Mouse (Mus musculus): Measurements from ENCODE around the gene Herc1. TPM values are rescaled to one million over a fixed set of nuclear protein-coding genes. Genes with fewer than 3 reads are reported as not detected.

The Herc1 gene
- total and polyA plus RNA-seq, 2 experiments from 2014 or later = 11.6 to 24.9 TPM

- ATAC-seq (ENCODE audit: insufficient read depth, low read depth) = no peak
- Histone ChIP-seq H3K9me3 (replicated peaks; ENCODE audit: control insufficient read depth, low read length) (no peaks in the 10 kb centered on the region), H3K4me1 (ENCODE audit: control insufficient read depth, insufficient read depth) (peaks cover 11% of the 10 kb centered on the region; the same call in 1 of the 2 replicates), H3K27ac (ENCODE audit: low read depth) (peak overlapping the region; percentile 98), H3K4me3 (ENCODE audit: low read depth, low read length) (peak overlapping the region; percentile 69), H3K4me2 (ENCODE audit: low read depth, low read length) (peak overlapping the region; percentile 98), H3K9ac (replicated peaks; ENCODE audit: low read depth, low read length) (peak overlapping the region; percentile 53), H3K27me3 (ENCODE audit: control insufficient read depth, insufficient read depth, low read length) (no peaks in the 10 kb centered on the region), H3K36me3 (replicated peaks; ENCODE audit: control insufficient read depth, insufficient read depth, low read length) (peaks cover 44% of the 10 kb centered on the region)
- DNase-seq (ENCODE audit: low spot score) = peak; percentile 41
- TF ChIP-seq CTCF (IDR thresholded peaks at IDR 0.05; ENCODE audit: low read depth) (peak; percentile 48), EP300 (IDR thresholded peaks at IDR 0.05; ENCODE audit: low read depth) (no peak)
Measured at GRCm38 (mm10) chr9:66513150-66513549, 162.9 kb downstream of the Herc1 start.

DNA sequence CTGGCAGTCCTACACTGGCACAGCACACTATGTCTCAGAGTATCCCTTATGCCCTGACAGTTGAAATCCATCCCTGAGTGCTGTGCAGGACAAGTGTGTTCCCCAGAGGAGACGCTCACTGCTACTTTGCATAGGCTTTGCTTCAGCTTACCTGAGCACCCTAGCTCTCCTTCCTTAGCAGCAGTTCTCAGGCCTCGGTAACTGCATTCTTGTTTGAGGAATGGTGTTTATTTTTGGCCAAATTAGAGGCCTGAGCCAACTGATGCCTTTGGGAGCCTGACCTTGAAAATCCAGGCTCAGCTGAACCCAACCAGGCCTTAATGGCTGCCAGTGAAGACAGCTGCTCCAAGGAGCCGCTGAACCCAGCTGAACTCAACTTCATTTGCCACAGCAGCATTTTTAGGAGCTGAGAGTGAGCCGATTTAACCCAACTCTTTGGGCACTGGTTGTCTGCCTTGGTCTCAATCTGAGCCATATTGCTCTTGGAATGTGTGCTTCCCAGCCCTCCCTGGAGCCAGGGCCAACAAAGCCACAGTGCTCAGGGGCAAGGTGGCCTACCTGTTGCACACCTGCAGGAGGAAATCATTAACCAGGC, 163.5 kb downstream of the Herc1 start:
- Histone ChIP-seq H3K36me3 (replicated peaks; ENCODE audit: control insufficient read depth, insufficient read depth, low read length) (peaks cover 46% of the 10 kb centered on the region), H3K9ac (replicated peaks; ENCODE audit: low read depth, low read length) (peak overlapping the region; percentile 53), H3K4me3 (ENCODE audit: low read depth, low read length) (peak overlapping the region; percentile 69), H3K4me2 (ENCODE audit: low read depth, low read length) (peak overlapping the region; percentile 98), H3K27me3 (ENCODE audit: control insufficient read depth, insufficient read depth, low read length) (no peaks in the 10 kb centered on the region), H3K9me3 (replicated peaks; ENCODE audit: control insufficient read depth, low read length) (no peaks in the 10 kb centered on the region), H3K27ac (ENCODE audit: low read depth) (peak overlapping the region; percentile 98), H3K4me1 (ENCODE audit: control insufficient read depth, insufficient read depth) (peaks cover 11% of the 10 kb centered on the region; the same call in 1 of the 2 replicates)
- 31% methylated on average over 4 of the region's 4 CpGs for WGBS
- DNase-seq (ENCODE audit: low spot score) = peak; percentile 51
- no peak for ATAC-seq (ENCODE audit: insufficient read depth, low read depth)
- TF ChIP-seq CTCF (IDR thresholded peaks at IDR 0.05; ENCODE audit: low read depth) (no peak), EP300 (IDR thresholded peaks at IDR 0.05; ENCODE audit: low read depth) (peak; percentile 57; the same call in 1 of the 2 replicates)

DNA sequence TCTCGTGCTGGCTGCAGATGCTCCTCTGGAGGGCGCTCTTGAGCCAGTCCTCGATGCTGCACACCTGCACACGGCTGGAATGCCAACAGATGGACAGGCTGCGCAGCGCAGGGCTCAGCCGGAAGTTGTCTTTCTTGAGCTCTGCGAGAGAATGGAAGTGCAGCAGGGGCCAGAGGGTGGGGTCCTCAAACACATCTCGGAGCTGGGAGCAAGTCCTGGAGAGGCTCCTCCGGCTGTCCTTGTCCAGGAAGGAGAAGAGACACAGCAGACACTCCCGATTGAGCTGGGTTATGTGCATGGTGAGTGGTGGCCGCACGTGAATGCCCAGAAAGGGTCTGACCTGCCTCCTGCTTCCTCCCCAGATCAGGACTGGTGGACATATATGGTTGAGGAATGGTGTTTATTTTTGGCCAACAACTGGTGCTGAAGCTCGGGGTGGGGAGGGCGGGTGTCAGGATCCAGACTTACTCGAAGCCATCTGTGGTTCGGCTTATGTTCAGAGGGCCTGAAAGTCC, 164.1 kb downstream of the Herc1 start, which contains the start of gene Fbxl22:
Fbxl22 (minus strand) TSS at position 338 of the 515 bp plus-strand sequence.
- peak; percentile 51 for ATAC-seq (ENCODE audit: insufficient read depth, low read depth)
- WGBS = 25% methylated on average over 17 of the region's 17 CpGs

GRCm38 (mm10) chr9:66515115-66515514, 164.9 kb downstream of the Herc1 start:
- Histone ChIP-seq H3K9me3 (replicated peaks; ENCODE audit: control insufficient read depth, low read length) (no peaks in the 10 kb centered on the region), H3K9ac (replicated peaks; ENCODE audit: low read depth, low read length) (peak overlapping the region; percentile 52; the same call in 1 of the 2 replicates), H3K27ac (ENCODE audit: low read depth) (peak overlapping the region; percentile 98), H3K4me2 (ENCODE audit: low read depth, low read length) (peak overlapping the region; percentile 98), H3K27me3 (ENCODE audit: control insufficient read depth, insufficient read depth, low read length) (no peaks in the 10 kb centered on the region), H3K4me1 (ENCODE audit: control insufficient read depth, insufficient read depth) (peaks cover 9% of the 10 kb centered on the region; the same call in 1 of the 2 replicates), H3K4me3 (ENCODE audit: low read depth, low read length) (peak overlapping the region; percentile 69; the same call in 1 of the 2 replicates), H3K36me3 (replicated peaks; ENCODE audit: control insufficient read depth, insufficient read depth, low read length) (peaks cover 41% of the 10 kb centered on the region)
- 25% methylated on average over 2 of the region's 2 CpGs for WGBS
- TF ChIP-seq EP300 (IDR thresholded peaks at IDR 0.05; ENCODE audit: low read depth) = no peak
- TF ChIP-seq CTCF (IDR thresholded peaks at IDR 0.05; ENCODE audit: low read depth) = no peak
- ATAC-seq (ENCODE audit: insufficient read depth, low read depth) (no peak), DNase-seq (ENCODE audit: low spot score) (no peak)

More for the DNA sequence above, 164.1 kb downstream of the Herc1 start, which contains the start of gene Fbxl22:
- Histone ChIP-seq H3K9me3 (replicated peaks; ENCODE audit: control insufficient read depth, low read length) (no peaks in the 10 kb centered on the region), H3K4me1 (ENCODE audit: control insufficient read depth, insufficient read depth) (peaks cover 11% of the 10 kb centered on the region; the same call in 1 of the 2 replicates), H3K36me3 (replicated peaks; ENCODE audit: control insufficient read depth, insufficient read depth, low read length) (peaks cover 43% of the 10 kb centered on the region), H3K27ac (ENCODE audit: low read depth) (peak within 1 kb of the TSS; percentile 98), H3K4me2 (ENCODE audit: low read depth, low read length) (peak within 1 kb of the TSS; percentile 98), H3K27me3 (ENCODE audit: control insufficient read depth, insufficient read depth, low read length) (no peaks in the 10 kb centered on the region), H3K4me3 (ENCODE audit: low read depth, low read length) (peak within 1 kb of the TSS; percentile 69), H3K9ac (replicated peaks; ENCODE audit: low read depth, low read length) (peak within 1 kb of the TSS; percentile 53)
- TF ChIP-seq CTCF (IDR thresholded peaks at IDR 0.05; ENCODE audit: low read depth) = peak; percentile 64
- TF ChIP-seq EP300 (IDR thresholded peaks at IDR 0.05; ENCODE audit: low read depth) = 0 out of 2 replicates have a peak, but pooled peaks have one; percentile 19
- DNase-seq (ENCODE audit: low spot score) = peak; percentile 78

DNA sequence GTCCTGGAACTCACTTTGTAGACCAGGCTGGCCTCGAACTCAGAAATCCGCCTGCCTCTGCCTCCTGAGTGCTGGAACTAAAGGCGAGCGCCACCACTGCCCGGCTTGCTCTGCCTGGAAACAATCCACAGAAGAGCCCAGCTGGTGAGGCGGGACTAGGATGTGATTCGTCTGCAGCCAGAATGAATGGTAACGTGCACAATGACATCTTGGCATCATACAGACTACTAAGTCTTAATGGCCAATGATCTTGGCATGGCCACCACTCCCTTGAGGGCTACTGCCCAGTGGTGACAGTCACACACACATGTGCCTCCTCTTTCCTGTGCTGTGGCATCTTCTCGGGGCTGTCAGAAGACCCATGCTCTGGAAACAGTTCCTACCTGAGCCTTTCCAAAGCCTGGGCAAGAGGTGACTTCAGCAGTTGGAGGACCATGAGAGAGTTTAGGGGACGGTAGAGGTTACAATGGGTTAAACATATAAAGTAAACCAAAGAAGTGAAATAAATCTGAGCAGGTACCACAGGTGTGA, 165.5 kb downstream of the Herc1 start:
- H3K27ac ChIP-seq (ENCODE audit: low read depth) = peak overlapping the region; percentile 98
- no peak overlapping the region for H3K9ac ChIP-seq (replicated peaks; ENCODE audit: low read depth, low read length)
- H3K4me1 ChIP-seq (ENCODE audit: control insufficient read depth, insufficient read depth) = peaks cover 4% of the 10 kb centered on the region; the same call in 1 of the 2 replicates
- 85% methylated on average over 10 of the region's 10 CpGs for WGBS
- H3K4me3 ChIP-seq (ENCODE audit: low read depth, low read length) = no peak overlapping the region
- H3K36me3 ChIP-seq (replicated peaks; ENCODE audit: control insufficient read depth, insufficient read depth, low read length) = peaks cover 44% of the 10 kb centered on the region
- no peaks in the 10 kb centered on the region for H3K9me3 ChIP-seq (replicated peaks; ENCODE audit: control insufficient read depth, low read length)
- ATAC-seq (ENCODE audit: insufficient read depth, low read depth) (no peak), DNase-seq (ENCODE audit: low spot score) (no peak)
- no peak overlapping the region for H3K4me2 ChIP-seq (ENCODE audit: low read depth, low read length)
- TF ChIP-seq CTCF (IDR thresholded peaks at IDR 0.05; ENCODE audit: low read depth) = no peak
- TF ChIP-seq EP300 (IDR thresholded peaks at IDR 0.05; ENCODE audit: low read depth) = no peak
- H3K27me3 ChIP-seq (ENCODE audit: control insufficient read depth, insufficient read depth, low read length) = no peaks in the 10 kb centered on the region

Data from heart, postnatal 0 days (tissue).